Mouse (Mus musculus): ENCODE measurements around the gene Syt15. TPM values are rescaled to one million over a fixed set of nuclear protein-coding genes. Genes with fewer than 3 reads are reported as not detected.

Syt15 gene
- under 1 TPM; 0.30 to 0.32 TPM for total RNA-seq (2021)
- long read RNA-seq, result 0 reads

- DNase-seq (ENCODE audit: low spot score in 2 of 2), result no peak
These were observed at the start of gene Syt15 for GRCm38 (mm10) chr14:34219295-34219694. Gene Syt15 (plus strand): TSS chr14:34219595.

- DNase-seq (ENCODE audit: low spot score in 2 of 2), result no peak
These were observed 48.3 kb upstream of the Syt15 start for GRCm38 (mm10) chr14:34171107-34171506.

GRCm38 (mm10) chr14:34179351-34179750, 40.0 kb upstream of the Syt15 start:
- peak; percentile 69 to 82 for DNase-seq (ENCODE audit: low spot score in 2 of 2)

GRCm38 (mm10) chr14:34183101-34183500, 36.3 kb upstream of the Syt15 start:
- no peak for DNase-seq (ENCODE audit: low spot score in 2 of 2)

- no peak for DNase-seq (ENCODE audit: low spot score in 2 of 2)
These were observed 30.8 kb upstream of the Syt15 start for GRCm38 (mm10) chr14:34188629-34189028.

GRCm38 (mm10) chr14:34190361-34190760, 29.0 kb upstream of the Syt15 start:
- DNase-seq (ENCODE audit: low spot score in 2 of 2), result no peak

- DNase-seq (ENCODE audit: low spot score in 2 of 2), result no peak
These were observed 25.5 kb upstream of the Syt15 start for GRCm38 (mm10) chr14:34193879-34194278.

- DNase-seq (ENCODE audit: low spot score in 2 of 2), result no peak
These were observed 23.9 kb upstream of the Syt15 start for GRCm38 (mm10) chr14:34195466-34195865.

- no peak for DNase-seq (ENCODE audit: low spot score in 2 of 2)
These were observed 22.7 kb upstream of the Syt15 start for GRCm38 (mm10) chr14:34196706-34197105.

- no peak for DNase-seq (ENCODE audit: low spot score in 2 of 2)
These were observed 18.6 kb upstream of the Syt15 start for GRCm38 (mm10) chr14:34200738-34201230.

- DNase-seq (ENCODE audit: low spot score in 2 of 2), result peak in 1 of 2 experiments; percentile 19
These were observed 18.0 kb upstream of the Syt15 start, which contains the start of gene Gprin2 for GRCm38 (mm10) chr14:34201231-34202035. Gene Gprin2 (minus strand): TSS chr14:34201653.

GRCm38 (mm10) chr14:34207996-34208395, 11.4 kb upstream of the Syt15 start:
- no peak for DNase-seq (ENCODE audit: low spot score in 2 of 2)

- DNase-seq (ENCODE audit: low spot score in 2 of 2), result peak in 1 of 2 experiments; percentile 59
These were observed 10.7 kb upstream of the Syt15 start for GRCm38 (mm10) chr14:34208651-34209050.

- DNase-seq (ENCODE audit: low spot score in 2 of 2), result no peak
These were observed 10.3 kb upstream of the Syt15 start for GRCm38 (mm10) chr14:34209080-34209479.

GRCm38 (mm10) chr14:34209942-34210341, 9.5 kb upstream of the Syt15 start:
- DNase-seq (ENCODE audit: low spot score in 2 of 2), result no peak

GRCm38 (mm10) chr14:34215451-34216127, 3.8 kb upstream of the Syt15 start:
- no peak for DNase-seq (ENCODE audit: low spot score in 2 of 2)

- DNase-seq (ENCODE audit: low spot score in 2 of 2), result no peak
These were observed 397 bp downstream of the Syt15 start for GRCm38 (mm10) chr14:34219786-34220198.

GRCm38 (mm10) chr14:34220426-34220825, 1.0 kb downstream of the Syt15 start:
- DNase-seq (ENCODE audit: low spot score in 2 of 2), result no peak

- DNase-seq (ENCODE audit: low spot score in 2 of 2), result no peak
These were observed 2.2 kb downstream of the Syt15 start for GRCm38 (mm10) chr14:34221416-34222077.

GRCm38 (mm10) chr14:34223362-34223898, 4.0 kb downstream of the Syt15 start:
- DNase-seq (ENCODE audit: low spot score in 2 of 2), result no peak

GRCm38 (mm10) chr14:34225986-34226385, 6.6 kb downstream of the Syt15 start:
- no peak for DNase-seq (ENCODE audit: low spot score in 2 of 2)

Measured in layer of hippocampus, adult 18-20 months (tissue).